Mouse (Mus musculus) megakaryocyte progenitor cell, adult 5-6 weeks (primary cell): ENCODE results near the gene Gm3594. TPM values are rescaled to one million over a fixed set of nuclear protein-coding genes. Genes with fewer than 3 reads are reported as not detected.
"Not testable (repeated sequence)": the region's sequence is repeated elsewhere in the genome, so short reads cannot be mapped to it uniquely, and the experiment has no call there.

Experiments used
- ATAC-seq: replicated peaks from 2 replicates; pipeline ENCODE4 v1.8.0; 2016; ENCODE audit warnings: mild to moderate bottlenecking, moderate TSS enrichment, inconsistent platforms; ENCODE audit not compliant: poor library complexity
- total RNA-seq, 2 experiments: library from RNA; stranded (forward) in 1 of 2; stranded (reverse) in 1 of 2; fragments of 157-497, 149-512 nt in 1 of 2; fragments of 200-1000 nt in 1 of 2; gene quantifications; 2 replicates each; pipeline versions ENCODE4 v1.2.3 to v1.2.4; 2015 to 2017

The Gm3594 gene
- total RNA-seq (2015): not detected in 2 replicates
- total RNA-seq (2017): not detected in 2 replicates

DNA sequence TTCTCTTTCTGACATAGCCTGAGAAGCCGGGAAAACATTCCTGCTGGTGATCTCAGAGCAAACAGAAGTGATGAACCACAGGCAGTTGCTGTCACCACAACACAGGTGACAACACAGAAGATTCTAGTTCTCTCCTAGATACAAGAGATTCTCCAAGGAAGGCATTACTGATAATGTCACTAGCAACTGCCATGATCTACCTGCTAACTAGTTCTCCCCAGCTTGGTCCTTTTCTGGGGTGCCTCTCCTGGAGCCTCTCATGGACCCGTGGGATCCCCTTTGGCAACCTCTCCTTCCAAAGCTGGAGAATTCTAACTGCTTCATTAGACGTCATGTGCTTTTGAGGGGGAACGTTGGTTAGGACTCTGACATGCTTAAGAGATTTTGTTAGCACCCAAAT lies at the start of gene Gm3594:
Gm3594 (minus strand) TSS at position 101 of the 400 bp plus-strand sequence.
- ATAC-seq: not testable (repeated sequence)

DNA sequence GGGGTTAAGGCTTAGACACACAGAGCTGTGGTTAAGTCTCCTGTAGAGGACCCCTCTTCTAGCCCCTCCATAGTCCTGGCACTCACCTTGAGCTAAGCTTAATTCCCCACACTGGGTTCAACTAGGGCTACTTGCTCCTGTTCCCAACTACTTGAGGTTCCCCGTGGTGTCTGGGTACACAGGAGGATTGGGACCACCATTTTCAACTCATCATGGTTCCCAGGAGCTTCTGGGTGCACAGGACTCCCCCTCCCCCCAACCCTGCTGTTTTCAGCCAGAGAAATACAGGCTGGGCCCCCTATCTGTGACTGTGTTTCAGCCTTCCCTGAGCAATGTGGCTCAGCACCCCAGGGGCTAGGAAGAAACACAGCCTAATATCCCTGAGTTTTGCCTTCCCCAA lies 41.9 kb upstream of the Gm3594 start:
- ATAC-seq: not testable (repeated sequence)

DNA sequence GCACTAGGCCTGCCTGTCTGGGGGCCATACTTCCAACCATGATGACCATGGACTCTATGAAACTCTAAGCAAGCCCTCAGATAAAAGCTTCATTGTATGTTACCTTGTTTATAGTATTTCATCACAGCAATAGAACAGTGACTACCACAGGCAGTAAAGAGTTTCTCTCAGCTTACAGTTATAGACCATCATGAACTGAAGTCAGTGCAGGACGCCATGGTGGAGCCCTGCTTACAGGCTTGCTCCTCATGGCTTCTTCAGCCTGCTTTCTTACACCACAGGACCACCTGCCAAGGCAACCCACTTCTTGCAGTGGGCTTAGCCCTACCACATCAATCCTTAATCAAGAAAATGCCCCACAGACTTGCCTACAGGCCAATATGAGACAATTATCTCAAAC lies 41.1 kb upstream of the Gm3594 start:
- not testable (repeated sequence) for ATAC-seq

DNA sequence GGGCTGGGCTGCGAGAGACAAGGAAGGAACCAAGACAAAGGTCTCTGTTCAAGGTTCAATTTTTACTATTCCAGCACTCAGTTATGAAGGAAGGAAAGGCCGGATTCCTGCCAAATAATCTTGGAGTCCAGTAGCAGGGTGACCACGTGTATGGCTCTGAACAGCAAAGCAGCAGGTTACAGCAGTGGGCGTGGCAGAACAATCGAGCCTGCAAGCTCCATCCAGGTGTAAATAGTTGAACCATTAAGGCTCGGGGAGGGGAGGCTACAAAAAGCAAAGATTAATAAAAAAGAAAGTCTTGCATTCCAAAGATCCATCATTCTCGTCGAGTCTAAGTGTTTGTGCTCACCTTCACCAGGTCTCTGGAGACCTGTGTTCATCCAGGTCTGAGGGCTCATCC lies 37.7 kb upstream of the Gm3594 start:
- not testable (repeated sequence) for ATAC-seq

- ATAC-seq: not testable (repeated sequence)
Observed at GRCm38 (mm10) chr14:6471856-6472255, 27.4 kb upstream of the Gm3594 start.

- ATAC-seq: not testable (repeated sequence)
Observed at GRCm38 (mm10) chr14:6440774-6441173, 3.6 kb downstream of the Gm3594 start.

GRCm38 (mm10) chr14:6440206-6440605 lies 4.2 kb downstream of the Gm3594 start:
- not testable (repeated sequence) for ATAC-seq

DNA sequence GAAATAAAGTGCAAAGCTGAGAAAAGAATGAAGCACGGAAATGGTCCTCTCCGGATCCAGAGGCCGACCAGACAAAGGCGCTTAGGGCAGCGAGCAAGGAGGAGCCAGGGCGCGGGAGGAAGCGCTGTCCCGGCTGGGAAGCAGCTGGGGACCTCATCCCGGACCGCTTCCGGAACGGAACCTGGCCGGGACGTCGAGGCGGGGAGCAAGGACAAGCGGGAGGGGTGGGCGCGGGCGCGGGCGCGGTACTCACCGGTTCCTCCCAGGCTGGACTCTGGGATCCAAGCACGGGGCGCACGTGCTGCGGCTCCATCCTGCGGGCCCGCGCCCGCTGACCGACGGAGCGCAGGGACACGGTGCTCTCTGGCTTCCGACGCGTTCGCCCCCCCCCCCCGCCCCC lies 17.6 kb downstream of the Gm3594 start:
- not testable (repeated sequence) for ATAC-seq

DNA sequence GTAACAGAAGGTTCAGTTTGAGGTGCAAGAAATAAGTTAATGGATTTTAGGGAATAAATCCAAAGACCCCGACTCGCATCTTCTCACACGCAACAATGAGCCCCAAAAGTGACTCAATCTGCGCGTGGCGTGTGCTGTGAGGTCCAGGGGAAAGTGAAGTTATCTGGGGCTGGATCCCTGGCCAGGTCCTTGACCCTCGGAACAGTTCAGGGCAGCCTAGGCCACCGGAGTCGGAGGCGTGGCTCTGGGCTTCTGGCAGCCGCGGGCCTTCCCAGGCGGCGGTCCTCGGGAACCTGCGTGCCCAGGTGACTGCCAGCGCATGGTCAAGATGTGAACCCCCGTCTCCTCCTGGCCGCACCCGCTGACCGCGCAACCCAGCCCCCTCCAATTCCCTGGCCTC lies 18.1 kb downstream of the Gm3594 start:
- ATAC-seq: not testable (repeated sequence)

DNA sequence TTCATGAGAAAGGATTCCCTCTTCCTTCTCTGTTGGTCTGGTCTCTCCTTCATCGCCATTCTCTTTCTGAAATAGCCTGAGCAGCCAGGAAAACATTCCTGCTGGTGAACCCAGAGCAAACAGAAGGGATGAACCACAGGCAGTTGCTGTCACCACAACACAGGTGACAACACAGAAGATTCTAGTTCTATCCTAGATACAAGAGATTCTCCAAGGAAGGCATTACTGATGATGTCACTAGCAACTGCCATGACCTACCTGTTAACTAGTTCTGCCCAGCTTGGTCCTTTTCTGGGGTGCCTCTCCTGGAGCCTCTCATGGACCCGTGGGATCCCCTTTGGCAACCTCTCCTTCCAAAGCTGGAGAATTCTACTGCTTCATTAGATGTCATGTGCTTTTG lies 32.0 kb downstream of the Gm3594 start, which contains the start of gene Gm3591:
Gm3591 (minus strand) TSS at position 101 of the 400 bp plus-strand sequence.
- ATAC-seq: not testable (repeated sequence)

GRCm38 (mm10) chr14:6390219-6390618 lies 54.2 kb downstream of the Gm3594 start, which contains the start of gene Gm16440:
Gm16440 (minus strand) TSS chr14:6390319.
- not testable (repeated sequence) for ATAC-seq

Other genes starting within 250 kb of the Gm3594 start
- gene Gm21560, start 225.3 kb downstream of the Gm3594 start, total RNA-seq (2015): not detected in 2 replicates
- not detected in 2 replicates for gene Gm21560, start 225.3 kb downstream of the Gm3594 start, total RNA-seq (2017)
- gene Gm3411, start 157.4 kb downstream of the Gm3594 start, total RNA-seq (2015): 0.35 TPM in 1 of 2 replicates, not detected in the other
- not detected in 2 replicates for gene Gm3411, start 157.4 kb downstream of the Gm3594 start, total RNA-seq (2017)
- not detected in 2 replicates for gene Gm21103, start 139.8 kb downstream of the Gm3594 start, total RNA-seq (2015)
- not detected in 2 replicates for gene Gm21103, start 139.8 kb downstream of the Gm3594 start, total RNA-seq (2017)
- not detected in 2 replicates for gene Gm3618, start 100.9 kb downstream of the Gm3594 start, total RNA-seq (2015)
- gene Gm3618, start 100.9 kb downstream of the Gm3594 start, total RNA-seq (2017): not detected in 2 replicates
- gene Gm16440, start 54.3 kb downstream of the Gm3594 start, total RNA-seq (2015): not detected in 2 replicates
- not detected in 2 replicates for gene Gm16440, start 54.3 kb downstream of the Gm3594 start, total RNA-seq (2017)
- not detected in 2 replicates for gene Gm3591, start 32.1 kb downstream of the Gm3594 start, total RNA-seq (2015)
- not detected in 2 replicates for gene Gm3591, start 32.1 kb downstream of the Gm3594 start, total RNA-seq (2017)
- not detected in 2 replicates for gene Gm8356, start 92.7 kb upstream of the Gm3594 start, total RNA-seq (2015)
- gene Gm8356, start 92.7 kb upstream of the Gm3594 start, total RNA-seq (2017): not detected in 2 replicates
- 0.27 TPM in 1 of 2 replicates, not detected in the other for gene Gm3629, start 146.0 kb upstream of the Gm3594 start, total RNA-seq (2015)
- not detected in 2 replicates for gene Gm3629, start 146.0 kb upstream of the Gm3594 start, total RNA-seq (2017)
- gene Gm3460, start 177.8 kb upstream of the Gm3594 start, total RNA-seq (2015): not detected in 2 replicates
- not detected in 2 replicates for gene Gm3460, start 177.8 kb upstream of the Gm3594 start, total RNA-seq (2017)
- gene Gm10251, start 239.6 kb upstream of the Gm3594 start, total RNA-seq (2015): not detected in 2 replicates
- gene Gm10251, start 239.6 kb upstream of the Gm3594 start, total RNA-seq (2017): not detected in 2 replicates